Mouse (Mus musculus) liver, embryonic 14.5 days (tissue): ENCODE data around the gene Bcar3.

Experiments
- CTCF ChIP-seq: IDR thresholded peaks from 2 replicates; pipeline ENCODE4 v1.5.1; 2016; ENCODE audit warnings: antibody characterized with exemption, low read depth, control low read depth
- EP300 ChIP-seq: IDR thresholded peaks from 2 replicates; pipeline ENCODE4 v1.6.1; 2016; ENCODE audit warnings: antibody characterized with exemption, low read depth

DNA sequence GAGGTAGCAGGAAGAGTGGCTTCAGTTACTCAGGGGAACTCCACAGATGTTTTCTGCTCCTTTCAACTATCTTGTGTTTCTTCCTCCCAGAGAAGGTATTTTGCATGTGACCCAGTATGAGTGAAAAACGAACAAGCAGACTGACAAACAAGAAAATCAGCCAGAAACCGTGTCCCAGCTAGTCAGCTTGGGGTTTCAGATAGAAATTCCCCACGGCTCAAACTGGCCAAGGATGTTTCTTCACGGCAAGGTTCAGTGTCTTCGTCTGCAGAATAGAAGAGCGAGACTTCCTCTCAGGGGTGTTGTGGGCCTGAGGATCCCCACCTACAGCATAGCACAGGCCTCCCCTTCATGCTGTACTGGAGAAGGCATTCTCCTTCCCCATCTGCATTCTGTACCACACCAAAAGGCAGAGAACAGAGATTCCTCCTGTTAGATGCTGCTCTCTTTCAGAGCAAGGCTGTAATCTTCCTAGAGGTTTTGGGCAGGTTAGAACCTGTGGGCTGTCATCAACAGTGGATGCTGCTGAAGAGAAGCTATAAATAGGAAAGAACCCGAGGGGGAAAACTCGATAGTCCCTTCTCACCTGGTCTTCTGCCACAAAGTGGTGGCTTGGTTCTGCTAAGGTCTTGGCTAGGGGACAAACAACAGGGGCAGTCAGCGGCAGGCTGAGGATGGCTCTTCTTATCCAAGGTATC, 110.1 kb downstream of the Bcar3 start:
- TF ChIP-seq CTCF (no peak), EP300 (no peak)
